Mouse (Mus musculus) retina, postnatal 1 day (tissue): ENCODE data around the gene Baz1b.
"Not testable (repeated sequence)": the region's sequence is repeated elsewhere in the genome, so short reads cannot be mapped to it uniquely, and the experiment has no call there.

Experiments used
- DNase-seq: peaks from one replicate; pipeline ENCODE4 v3.0.0-alpha.2; 2012

The Baz1b gene

DNA sequence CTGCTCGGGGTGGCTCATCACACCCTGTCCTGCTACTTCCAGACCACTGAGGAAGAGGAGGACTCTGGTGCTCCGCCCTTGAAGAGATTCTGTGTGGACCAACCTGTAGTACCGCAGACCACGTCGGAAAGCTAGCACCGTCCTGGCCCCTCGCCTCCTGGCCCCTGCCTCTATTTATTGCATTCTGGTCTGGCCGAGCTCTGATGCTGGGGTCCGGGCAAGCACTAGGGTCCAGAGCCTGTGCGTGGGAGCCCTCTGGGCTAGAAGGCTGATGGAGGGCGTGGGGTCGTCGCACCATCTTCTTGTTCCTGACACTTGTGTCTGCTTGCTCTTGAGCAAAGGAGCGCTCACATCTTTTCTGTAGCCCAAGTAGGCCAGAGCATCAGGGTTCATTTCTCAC lies 6.3 kb upstream of the Baz1b start:
- no peak for DNase-seq

DNA sequence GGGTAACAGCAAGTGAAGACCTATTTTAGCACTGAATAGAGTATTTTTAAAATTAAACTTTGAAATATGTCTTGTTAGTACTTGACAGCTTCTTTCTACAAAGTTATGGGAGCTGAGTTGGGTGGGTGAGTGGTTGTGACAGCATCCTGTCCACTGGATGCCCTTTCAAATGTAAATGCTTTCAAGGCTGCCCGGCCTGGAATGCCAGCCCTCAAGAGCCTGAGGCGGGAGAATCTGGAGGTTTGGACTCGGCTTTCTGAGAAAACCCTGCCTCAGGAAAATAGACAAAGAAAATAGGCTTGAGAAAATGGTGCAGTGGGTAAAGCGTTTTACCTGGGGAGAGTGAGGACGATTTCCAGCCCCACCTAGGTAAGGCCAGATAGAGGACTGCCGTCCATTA lies 5.3 kb upstream of the Baz1b start:
- no peak for DNase-seq

DNA sequence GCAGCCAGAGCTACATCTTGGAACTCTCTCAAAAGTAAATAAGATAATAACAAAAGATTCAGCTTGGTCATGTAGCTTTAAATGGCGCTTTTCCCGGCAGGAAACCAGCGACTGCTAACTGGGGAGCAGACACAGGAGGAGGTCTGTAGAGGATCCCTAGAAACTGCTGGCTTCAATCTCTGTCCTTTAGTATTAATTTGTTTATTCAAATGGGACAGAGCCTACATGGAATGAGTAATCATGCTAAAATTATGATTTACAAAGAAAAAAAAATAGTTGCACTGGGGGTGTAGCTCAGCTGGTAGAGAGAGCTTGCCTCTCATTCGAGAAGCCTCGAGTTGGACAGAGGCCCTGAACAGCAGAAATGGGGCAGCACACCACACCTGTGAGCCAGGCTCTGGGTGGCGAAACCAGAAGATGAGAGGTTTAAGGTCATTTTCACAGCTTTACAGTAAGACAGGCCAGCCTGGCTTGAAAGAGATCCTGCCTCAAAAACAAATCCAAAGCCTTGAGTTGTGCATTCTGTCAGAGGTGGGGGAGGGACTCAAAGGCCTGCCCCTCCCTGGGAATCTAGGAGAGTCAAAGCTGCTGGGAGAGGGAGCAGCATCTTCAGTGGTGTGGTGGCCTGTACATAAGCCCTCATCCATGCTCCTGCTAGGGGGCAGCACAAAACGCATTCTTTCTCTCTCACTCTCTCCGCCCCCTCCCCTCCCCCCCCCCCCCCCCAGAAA lies 3.8 kb upstream of the Baz1b start:
- DNase-seq = peak; percentile 27

DNA sequence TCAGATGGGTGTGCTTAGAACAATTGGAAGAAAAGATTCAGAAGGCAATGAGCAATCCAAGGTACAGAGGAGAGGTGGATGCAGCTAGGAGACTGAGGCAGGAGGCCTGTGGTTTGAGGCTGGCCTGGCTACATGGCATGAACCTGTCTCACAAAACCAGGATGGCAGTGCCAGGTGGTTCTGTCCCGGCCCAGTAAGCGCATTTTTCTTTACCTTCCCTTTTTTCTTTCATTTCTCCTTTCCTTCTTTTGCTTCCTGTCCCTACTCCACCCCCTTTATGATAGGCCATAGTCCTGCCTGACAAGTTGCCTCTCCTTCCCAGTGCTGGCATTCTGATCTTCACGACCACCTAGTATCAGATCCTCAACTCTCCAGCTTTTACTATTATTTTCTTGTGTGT lies 2.0 kb upstream of the Baz1b start:
- no peak for DNase-seq

DNA sequence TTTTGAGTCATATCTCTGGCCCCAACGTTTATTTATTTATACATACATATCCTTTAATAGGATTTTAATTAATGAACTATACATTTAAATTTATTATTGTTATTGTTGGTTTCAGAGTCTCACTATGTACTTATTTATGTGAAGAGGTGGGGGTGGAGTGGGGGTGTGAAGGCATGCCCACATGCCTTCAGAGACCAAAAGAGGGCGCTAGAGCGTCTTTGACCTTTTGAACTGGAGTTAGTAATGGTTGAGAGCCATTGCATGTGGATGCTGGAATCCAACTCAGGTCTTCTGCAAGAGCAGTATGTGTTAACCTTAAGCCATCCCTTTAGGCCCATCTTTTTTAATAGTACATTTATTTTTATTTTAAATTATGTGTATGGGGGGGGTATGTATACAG lies 1.5 kb upstream of the Baz1b start:
- peak; percentile 55 for DNase-seq

DNA sequence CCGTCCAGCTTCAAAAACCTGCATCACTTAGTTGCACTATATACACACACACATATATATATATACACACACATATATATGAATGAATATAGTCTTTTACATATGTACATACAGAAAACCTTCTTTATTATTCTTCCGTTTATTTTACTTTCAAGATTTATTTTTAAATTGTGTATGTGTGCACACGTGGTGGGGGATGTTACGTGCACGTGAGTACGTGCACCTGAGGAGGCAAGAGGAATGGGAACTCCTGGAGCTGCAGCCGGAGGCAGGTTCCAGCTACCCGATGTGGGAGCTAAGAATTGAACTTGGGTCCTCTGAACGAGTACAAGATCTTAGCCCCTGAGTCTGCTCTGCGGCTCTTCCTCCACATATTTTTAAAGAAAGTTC lies 838 bp upstream of the Baz1b start:
- no peak for DNase-seq

DNA sequence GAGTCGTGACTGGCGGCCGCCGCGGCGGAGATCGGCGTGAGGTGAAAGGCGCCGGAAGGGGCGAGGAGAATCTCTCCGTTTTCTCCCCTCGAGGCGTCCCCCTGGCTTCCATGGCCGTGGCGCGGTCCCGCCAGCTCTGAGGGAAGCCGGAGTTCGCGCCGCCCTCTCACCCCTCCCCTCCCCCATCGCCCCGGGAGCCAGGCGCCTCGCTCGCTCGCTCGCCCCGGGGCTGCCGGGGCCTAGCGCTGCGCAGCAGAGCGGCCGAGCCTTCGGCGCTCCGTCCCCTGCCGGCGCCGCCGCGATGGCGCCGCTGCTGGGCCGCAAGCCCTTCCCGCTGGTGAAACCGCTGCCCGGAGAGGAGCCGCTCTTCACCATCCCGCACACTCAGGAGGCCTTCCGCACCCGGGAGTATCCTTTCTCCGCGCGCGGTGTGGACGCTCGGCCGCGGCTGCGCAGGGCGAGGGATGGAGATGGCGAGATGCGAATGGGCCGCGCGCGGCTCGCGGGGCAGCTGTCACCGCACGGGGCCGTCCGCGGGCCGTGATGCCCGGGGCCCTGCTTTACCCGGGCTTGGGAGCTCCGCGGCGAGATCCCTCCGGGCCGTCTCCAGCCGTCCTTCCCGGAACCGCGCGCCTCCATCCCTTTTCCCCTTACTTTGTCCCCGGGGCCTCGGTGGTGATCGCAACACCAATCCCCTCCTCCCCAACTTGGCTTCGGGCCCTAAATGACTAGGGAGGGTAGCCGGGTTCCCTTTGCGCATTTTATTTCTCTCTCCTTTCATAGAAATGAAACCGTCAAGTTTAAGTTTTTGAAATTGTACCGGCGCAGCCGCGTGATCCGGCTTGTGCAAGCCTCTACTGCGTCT lies 517 bp downstream of the Baz1b start:
- DNase-seq = no peak

DNA sequence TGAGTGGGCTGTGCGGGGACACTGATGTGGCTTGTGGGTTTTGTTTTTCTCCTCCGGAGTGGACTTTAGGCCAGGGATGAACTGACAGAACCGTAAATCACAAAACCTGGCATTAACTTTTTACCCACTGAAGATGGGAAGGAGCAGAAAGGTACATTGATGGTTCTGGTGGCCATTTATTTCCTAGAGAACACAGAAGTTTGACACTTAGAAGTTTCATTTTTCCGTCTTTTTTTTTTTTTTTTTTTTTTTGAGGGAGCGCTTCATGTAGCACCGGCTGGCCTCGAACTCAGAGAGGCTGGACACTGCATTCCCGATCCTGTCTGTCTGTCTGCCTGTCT lies 1.1 kb downstream of the Baz1b start:
- DNase-seq = no peak

DNA sequence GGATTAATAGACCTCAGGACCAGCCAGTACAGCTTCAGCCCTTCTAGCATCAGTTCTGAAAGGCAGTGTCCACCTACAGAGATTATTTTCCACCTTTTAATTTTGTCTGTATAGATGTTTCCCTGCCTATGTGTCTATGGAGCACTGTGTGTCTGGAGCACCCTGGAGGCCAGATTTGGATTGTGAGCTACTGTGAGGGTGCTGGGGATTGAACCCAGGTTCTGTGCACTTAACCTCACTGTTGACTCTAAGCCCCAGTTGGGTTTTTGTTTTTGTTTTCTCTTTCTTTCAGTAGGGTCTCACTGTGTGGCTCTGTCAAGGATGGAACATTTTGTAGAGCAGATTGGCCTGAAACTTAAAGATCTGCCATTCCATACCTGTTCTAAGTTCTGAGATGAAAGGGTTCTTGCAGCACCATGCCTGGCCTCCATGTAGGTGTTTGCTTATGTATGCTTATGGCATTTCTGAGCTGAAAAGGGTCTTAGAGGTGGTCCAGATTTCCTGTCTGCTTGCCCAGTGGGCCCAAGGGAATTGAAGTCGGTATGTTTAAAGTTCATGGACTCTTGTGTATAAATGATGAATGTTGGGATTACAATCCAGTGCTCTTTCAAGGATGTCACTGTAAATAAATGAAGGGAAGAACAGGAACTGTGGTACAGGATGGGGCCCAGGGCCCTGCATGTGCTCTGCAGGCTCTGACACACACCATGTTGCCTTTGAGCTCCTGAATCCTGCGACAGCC lies 2.4 kb downstream of the Baz1b start:
- DNase-seq = no peak

DNA sequence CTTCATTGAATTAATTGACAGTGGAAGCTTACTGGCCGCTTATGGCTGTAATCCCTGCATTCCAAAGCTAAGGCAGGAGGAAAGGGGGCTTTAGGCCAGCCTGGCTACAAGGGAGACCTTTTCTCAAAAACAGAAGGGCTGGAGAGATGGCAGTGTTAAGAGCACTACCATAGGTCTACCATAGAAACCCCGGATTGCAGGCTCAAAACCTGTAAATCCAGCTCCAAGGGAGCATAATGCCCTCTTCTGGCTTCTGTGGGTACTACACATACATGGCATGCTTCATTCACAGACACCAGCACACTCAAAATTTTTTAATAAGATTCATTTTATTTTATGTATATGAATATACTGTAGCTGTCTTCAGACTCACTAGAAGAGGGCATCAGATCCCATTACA lies 4.6 kb downstream of the Baz1b start:
- DNase-seq = peak; percentile 83

DNA sequence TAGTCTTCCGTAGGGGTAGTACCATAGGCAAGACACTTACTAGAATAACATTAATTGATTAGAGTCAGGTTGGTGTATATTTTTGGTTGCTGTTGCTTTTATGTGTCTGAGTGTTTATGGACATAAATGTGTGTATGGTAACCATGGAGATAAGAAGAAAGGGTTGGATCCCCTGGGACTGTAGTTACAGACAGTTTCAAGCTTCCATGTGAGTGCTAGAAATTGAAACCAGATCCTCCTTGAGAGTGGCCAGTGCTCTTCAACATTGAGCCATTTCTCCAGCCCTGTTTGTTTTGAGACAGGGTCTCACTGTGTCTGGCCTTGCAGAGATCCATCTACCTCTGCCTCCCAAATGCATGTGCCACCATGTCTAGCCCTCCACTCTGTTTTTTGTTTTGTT lies 5.4 kb downstream of the Baz1b start:
- DNase-seq = no peak

DNA sequence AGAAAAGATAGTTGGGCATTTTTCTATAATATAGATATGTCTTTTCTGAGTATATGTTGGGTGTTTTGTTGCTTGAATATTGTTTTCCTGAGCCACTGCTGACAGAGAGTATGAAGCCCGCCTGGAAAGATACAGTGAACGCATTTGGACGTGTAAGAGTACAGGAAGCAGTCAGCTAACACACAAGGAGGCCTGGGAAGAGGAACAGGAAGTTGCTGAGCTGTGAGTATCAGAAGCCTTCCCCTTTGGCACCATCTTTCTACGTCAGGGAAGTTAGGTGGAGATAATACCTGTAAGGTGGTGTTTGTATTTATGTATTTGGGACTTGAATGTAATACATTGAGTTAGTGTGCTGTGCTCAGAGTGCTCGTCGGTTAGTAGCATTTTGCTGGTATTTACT lies 9.3 kb downstream of the Baz1b start:
- DNase-seq = no peak

DNA sequence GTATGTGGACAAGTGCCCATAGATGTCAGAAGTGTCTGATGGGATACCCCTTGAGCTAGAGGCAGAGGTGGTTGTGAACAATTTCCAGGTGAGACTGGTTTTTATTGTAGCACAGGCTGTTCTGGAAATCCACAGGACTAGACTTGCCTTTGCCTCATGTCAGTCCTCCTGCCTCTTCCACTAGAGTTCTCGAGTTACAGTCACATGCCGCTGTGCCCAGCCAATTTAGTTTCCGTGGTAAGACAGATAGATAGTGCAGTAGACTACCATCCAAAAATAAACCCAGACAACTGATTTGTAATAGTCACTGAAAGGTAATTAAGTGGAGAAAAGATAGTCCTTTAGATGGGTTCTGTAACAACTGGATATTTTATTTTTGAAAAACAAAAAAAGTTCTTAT lies 15.7 kb downstream of the Baz1b start:
- DNase-seq = no peak

DNA sequence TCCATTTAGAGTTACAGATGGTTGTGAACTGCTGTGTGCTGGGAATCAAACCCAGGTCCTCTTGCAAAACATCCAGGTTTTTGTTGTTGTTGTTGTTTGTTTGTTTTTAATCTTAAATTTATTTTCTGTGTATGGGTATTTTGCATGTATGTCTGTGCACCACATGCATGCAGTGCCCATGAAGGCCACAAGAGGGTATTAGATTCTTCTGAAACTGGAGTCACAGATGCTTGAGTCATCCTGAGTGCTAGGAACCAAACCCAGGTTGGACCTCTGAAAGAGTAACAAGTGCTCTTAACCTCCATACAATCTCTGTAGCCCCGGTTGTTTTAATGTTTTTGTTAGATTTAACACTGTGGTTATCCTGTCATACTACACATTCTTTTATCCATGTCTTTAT lies 21.1 kb downstream of the Baz1b start:
- peak; percentile 17 for DNase-seq

DNA sequence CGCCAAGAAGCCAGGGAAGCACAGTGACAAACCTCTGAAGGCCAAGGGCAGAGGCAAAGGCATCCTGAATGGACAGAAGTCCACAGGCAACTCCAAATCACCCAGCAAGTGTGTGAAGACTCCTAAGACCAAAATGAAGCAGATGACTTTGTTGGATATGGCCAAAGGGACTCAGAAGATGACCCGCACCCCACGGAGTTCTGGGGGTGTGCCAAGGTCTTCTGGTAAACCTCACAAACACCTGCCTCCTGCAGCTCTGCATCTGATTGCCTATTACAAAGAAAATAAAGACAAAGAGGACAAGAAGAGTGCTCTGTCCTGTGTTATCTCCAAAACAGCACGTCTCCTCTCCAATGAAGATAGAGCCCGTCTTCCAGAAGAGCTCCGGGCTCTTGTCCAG lies 29.8 kb downstream of the Baz1b start:
- DNase-seq = no peak

DNA sequence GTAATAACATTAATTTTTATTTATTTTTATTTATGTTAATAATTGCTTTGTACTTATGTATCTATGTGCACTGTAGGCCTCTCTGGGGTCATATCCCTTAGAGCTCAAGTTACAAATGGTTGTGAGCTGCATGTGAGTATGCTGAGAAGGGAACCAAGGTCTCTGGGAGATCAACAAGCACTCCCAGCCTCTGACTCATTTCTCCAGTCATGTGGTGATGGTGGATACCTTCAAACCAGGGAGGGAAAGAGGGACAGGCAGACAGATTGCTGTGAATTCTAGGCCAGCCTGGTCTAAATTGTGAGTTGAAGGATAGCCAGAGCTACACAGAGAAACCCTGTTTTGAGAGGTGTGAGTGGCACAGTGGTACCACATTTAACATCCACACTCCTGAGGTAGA lies 33.9 kb downstream of the Baz1b start:
- no peak for DNase-seq

DNA sequence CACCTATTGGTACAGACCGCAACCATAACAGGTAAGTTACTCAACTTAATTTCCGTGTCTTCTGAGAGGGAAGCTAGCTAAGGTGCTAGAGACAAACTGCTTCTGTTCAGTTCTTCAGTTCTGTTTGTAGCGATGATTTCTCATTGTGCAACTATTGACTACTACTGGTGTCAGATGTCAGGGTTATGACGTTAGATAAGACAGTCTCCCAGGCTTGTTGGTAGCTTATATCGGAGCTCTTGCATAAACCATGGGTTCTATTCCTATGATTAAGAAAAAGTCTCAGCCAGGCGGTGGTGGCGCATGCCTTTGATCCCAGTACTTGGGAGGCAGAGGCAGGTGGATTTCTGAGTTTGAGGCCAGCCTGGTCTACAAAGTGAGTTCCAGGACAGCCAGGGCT lies 35.0 kb downstream of the Baz1b start:
- no peak for DNase-seq

DNA sequence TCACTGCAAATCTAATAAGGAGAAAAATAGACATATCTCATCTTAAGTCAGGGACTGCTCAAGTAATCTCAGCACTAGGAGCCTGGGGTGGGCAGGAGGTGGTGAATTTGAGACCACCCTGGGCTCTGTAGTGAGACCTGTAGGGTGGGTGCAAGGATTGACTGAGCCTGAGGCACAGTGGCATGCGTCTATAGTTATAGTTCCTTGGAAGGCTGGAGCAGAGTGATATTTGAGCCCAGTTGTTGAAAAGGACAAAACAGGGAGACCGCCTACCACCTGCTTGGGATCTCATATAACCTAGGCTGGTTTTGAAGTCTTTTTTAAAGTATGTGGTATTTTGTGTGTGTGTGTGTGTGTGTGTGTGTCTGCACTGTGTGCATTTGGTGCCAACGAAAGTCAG lies 37.1 kb downstream of the Baz1b start:
- no peak for DNase-seq

DNA sequence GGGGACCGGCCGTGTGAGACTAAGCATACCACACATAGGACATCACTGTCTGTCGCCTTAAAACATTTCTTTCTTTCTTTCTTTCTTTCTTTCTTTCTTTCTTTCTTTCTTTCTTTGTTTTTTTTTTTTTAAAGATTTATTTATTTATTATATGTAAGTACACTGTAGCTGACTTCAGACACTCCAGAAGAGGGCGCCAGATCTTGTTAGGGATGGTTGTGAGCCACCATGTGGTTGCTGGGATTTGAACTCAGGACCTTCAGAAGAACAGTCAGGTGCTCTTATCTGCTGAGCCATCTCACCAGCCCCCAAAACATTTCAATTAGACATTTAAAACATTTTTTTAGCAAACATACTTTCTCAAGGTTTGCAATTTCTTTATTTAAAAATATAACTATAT lies 38.8 kb downstream of the Baz1b start:
- DNase-seq = not testable (repeated sequence)

DNA sequence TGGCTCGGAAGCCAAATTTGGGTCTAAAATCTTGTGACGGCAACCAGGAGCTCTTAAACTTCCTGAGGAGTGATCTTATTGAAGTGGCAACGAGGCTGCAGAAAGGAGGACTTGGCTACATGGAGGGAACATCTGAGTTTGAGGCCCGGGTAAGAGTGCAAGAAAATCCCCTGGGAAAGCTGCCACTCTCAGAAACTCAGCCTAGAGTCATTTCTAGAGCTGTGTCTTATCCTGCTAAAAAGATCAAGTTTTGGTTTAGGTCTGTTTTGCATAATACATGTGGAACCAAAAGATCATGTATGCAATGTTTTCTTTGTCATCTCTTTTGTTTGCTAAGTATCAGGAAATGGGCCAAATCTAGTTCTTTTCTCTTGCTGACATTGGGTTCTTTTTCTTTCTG lies 43.1 kb downstream of the Baz1b start:
- no peak for DNase-seq

DNA sequence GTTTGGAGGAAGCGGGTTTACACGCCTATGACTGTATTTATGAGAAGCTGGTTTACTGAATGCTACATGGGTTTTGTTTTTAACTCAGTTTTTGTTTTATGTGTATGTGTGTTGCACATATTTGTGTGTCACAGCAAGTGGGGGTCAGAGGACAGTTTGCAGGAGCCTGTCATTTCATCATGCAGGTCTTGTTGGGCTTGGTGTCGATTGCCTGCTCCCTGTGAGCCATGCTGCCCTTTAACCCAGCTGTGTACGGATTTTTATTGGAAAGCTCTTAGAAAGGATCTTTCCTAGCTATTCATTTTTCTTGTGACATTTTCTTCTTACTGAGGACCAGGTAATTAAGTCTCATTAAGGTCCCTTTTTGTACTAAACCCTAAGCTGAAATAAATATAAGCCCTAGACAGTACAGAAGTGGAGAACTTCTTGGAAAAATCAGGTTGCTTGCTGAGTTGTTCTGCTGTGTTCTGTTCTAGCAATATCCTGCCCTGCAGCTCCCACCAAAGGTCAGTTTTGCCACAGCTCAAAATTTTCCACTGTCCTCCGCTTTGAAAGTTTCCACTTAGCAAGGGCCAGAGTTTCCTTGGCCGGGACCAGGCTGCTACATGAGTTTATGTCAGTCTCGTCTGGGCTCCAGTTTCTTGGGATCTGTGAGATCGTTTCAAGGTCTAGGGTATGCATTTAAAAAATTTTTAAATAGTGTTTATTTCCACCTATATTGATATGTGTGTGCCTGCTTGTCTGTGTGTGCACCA lies 46.3 kb downstream of the Baz1b start:
- no peak for DNase-seq

DNA sequence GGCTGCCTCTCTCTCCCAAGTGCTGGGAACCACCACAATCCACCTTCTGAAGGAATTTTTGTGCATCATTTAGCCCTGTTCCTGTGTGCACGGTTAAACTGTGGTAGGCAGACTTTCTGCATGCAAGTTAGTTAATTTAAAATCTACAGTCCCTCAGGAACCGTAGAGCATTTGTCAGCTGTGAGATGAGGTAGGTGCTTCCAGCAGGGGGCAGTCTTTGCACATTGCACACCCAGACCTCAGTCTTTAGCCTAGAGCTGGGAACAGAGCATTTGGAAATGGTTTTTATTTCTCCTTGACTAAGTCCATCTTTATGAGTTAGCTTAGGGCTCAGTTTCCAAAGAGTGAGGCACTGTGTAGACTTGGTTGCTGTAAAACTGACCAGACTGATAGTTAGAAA lies 49.5 kb downstream of the Baz1b start:
- peak; percentile 71 for DNase-seq

DNA sequence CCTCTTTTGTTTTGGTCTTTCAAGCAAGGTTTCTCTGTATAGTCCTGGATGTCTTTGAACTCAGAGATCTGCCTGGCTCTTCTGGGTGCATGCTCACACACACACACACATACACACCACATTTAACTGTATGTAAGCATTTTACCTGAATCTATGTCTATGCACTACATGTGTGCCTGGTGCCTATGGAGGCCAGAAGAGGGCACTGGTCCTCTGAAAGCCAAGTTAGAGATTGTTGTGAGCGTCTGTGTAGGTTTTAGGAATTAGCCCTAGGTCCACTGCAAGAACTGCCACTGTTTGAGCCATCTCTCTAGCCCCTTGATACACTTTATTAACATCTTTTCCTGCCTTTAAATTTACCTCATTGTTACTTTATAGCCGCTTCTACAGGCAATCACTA lies 51.8 kb downstream of the Baz1b start:
- no peak for DNase-seq
